Mouse (Mus musculus) limb, embryonic 15.5 days (tissue): ENCODE measurements around the gene Zfhx3. TPM values are rescaled to one million over a fixed set of nuclear protein-coding genes. Genes with fewer than 3 reads are reported as not detected.

Experiments used
- ATAC-seq: fragments of 200-750 bp; cut with Nextera tagmentation; 2 replicates; pipeline ENCODE4 v1.8.0; 2017; ENCODE audit warnings: low read depth, moderate TSS enrichment; ENCODE audit not compliant: insufficient number of reproducible peaks, low FRiP score, low TSS enrichment
- H3K27ac ChIP-seq: fragments of 300-500 bp; sonication (generic); 2 replicates; pipeline ENCODE4 v1.5.1; 2015; ENCODE audit warnings: moderate library complexity, mild to moderate bottlenecking, inconsistent platforms
- H3K27me3 ChIP-seq: fragments of 300-500 bp; sonication (generic); 2 replicates; pipeline ENCODE4 v1.6.1; 2015; ENCODE audit warnings: inconsistent platforms
- H3K36me3 ChIP-seq: fragments of 300-500 bp; sonication (generic); 2 replicates; pipeline ENCODE4 v1.6.1; 2015; ENCODE audit warnings: inconsistent platforms
- H3K4me1 ChIP-seq: fragments of 300-500 bp; sonication (generic); 2 replicates; pipeline ENCODE4 v1.6.1; 2015; ENCODE audit warnings: inconsistent platforms
- H3K4me2 ChIP-seq: fragments of 300-500 bp; sonication (generic); 2 replicates; pipeline ENCODE4 v1.6.1; 2015; ENCODE audit warnings: mild to moderate bottlenecking, inconsistent platforms
- H3K4me3 ChIP-seq: fragments of 300-500 bp; sonication (generic); 2 replicates; pipeline ENCODE4 v1.5.1; 2015; ENCODE audit warnings: mild to moderate bottlenecking, inconsistent platforms
- H3K9ac ChIP-seq: fragments of 300-500 bp; sonication (generic); 2 replicates; pipeline ENCODE4 v1.6.1; 2015; ENCODE audit warnings: inconsistent platforms
- H3K9me3 ChIP-seq: fragments of 300-500 bp; sonication (generic); 2 replicates; pipeline ENCODE4 v1.6.1; 2016; ENCODE audit warnings: inconsistent platforms
- WGBS: fragments of 180-500 bp; shearing (Covaris S2); methylation state at CpG from one replicate; pipeline ENCODE4 v1.1.7; 2015; 5-methylcytosine and 5-hydroxymethylcytosine counted together
- polyA plus RNA-seq: library from polyadenylated mRNA; unstranded; fragments of >200 nt; fragmentation: Nextera tagmentation; extraction: Ambion mirVana; gene quantifications from 2 replicates; pipeline ENCODE4 v1.2.1, GENCODE M21; 2015

Zfhx3 gene
- polyA plus RNA-seq, 1 experiment from 2014 or later, result 19.3 TPM

GRCm38 (mm10) chr8:108592990-108593589, 650.6 kb downstream of the Zfhx3 start:
- Histone ChIP-seq H3K9me3 (no peaks in the 10 kb centered on the region), H3K27ac (peak overlapping the region; percentile 65), H3K4me2 (no peak overlapping the region), H3K4me1 (peaks cover 34% of the 10 kb centered on the region), H3K27me3 (no peaks in the 10 kb centered on the region), H3K4me3 (no peak overlapping the region), H3K36me3 (no peaks in the 10 kb centered on the region), H3K9ac (no peak overlapping the region)
- 44% methylated on average over 13 of the region's 13 CpGs for WGBS
- ATAC-seq, result no peak

GRCm38 (mm10) chr8:108593891-108594290, 651.4 kb downstream of the Zfhx3 start:
- H3K27me3 ChIP-seq, result no peaks in the 10 kb centered on the region
- H3K27ac ChIP-seq, result peak overlapping the region; percentile 81
- peaks cover 40% of the 10 kb centered on the region for H3K4me1 ChIP-seq
- H3K4me2 ChIP-seq, result 0 out of 2 replicates have a peak overlapping the region, but pooled peaks have one; percentile 12
- H3K36me3 ChIP-seq, result no peaks in the 10 kb centered on the region
- H3K9ac ChIP-seq, result no peak overlapping the region
- no peaks in the 10 kb centered on the region for H3K9me3 ChIP-seq
- ATAC-seq, result peak; percentile 65; the same call in 1 of the 2 replicates
- 17% methylated on average over 9 of the region's 9 CpGs for WGBS
- no peak overlapping the region for H3K4me3 ChIP-seq

- Histone ChIP-seq H3K9ac (no peak overlapping the region), H3K27ac (peak overlapping the region; percentile 81), H3K9me3 (no peaks in the 10 kb centered on the region), H3K27me3 (no peaks in the 10 kb centered on the region), H3K4me1 (peaks cover 40% of the 10 kb centered on the region), H3K36me3 (no peaks in the 10 kb centered on the region), H3K4me3 (no peak overlapping the region), H3K4me2 (0 out of 2 replicates have a peak overlapping the region, but pooled peaks have one; percentile 12)
- 32% methylated on average over 9 of the region's 9 CpGs for WGBS
- no peak for ATAC-seq
These were observed 652.1 kb downstream of the Zfhx3 start for GRCm38 (mm10) chr8:108594361-108595060.

- no peak for ATAC-seq
- Histone ChIP-seq H3K27me3 (no peaks in the 10 kb centered on the region), H3K4me2 (no peak overlapping the region), H3K9me3 (no peaks in the 10 kb centered on the region), H3K4me1 (peaks cover 40% of the 10 kb centered on the region), H3K36me3 (no peaks in the 10 kb centered on the region), H3K9ac (no peak overlapping the region), H3K27ac (peak overlapping the region; percentile 81), H3K4me3 (no peak overlapping the region)
- WGBS, result 51% methylated on average over 9 of the region's 9 CpGs
These were observed 652.6 kb downstream of the Zfhx3 start for GRCm38 (mm10) chr8:108595061-108595419.

GRCm38 (mm10) chr8:108595721-108596495, 653.5 kb downstream of the Zfhx3 start:
- H3K4me3 ChIP-seq, result no peak overlapping the region
- no peaks in the 10 kb centered on the region for H3K9me3 ChIP-seq
- no peak overlapping the region for H3K27ac ChIP-seq
- ATAC-seq, result no peak
- H3K27me3 ChIP-seq, result no peaks in the 10 kb centered on the region
- peaks cover 40% of the 10 kb centered on the region for H3K4me1 ChIP-seq
- no peak overlapping the region for H3K9ac ChIP-seq
- WGBS, result 68% methylated on average over 19 of the region's 19 CpGs
- H3K4me2 ChIP-seq, result no peak overlapping the region
- H3K36me3 ChIP-seq, result no peaks in the 10 kb centered on the region

- WGBS, result 19% methylated on average over 8 of the region's 8 CpGs
- H3K9ac ChIP-seq, result no peak overlapping the region
- no peaks in the 10 kb centered on the region for H3K36me3 ChIP-seq
- no peaks in the 10 kb centered on the region for H3K27me3 ChIP-seq
- ATAC-seq, result no peak
- no peak overlapping the region for H3K4me3 ChIP-seq
- peaks cover 24% of the 10 kb centered on the region for H3K4me1 ChIP-seq
- H3K9me3 ChIP-seq, result no peaks in the 10 kb centered on the region
- no peak overlapping the region; the same call in 1 of the 2 replicates for H3K4me2 ChIP-seq
- H3K27ac ChIP-seq, result 0 out of 2 replicates have a peak overlapping the region, but pooled peaks have one; percentile 29
These were observed 656.6 kb downstream of the Zfhx3 start for GRCm38 (mm10) chr8:108599003-108599402.

- Histone ChIP-seq H3K27ac (peak overlapping the region; percentile 28; the same call in 1 of the 2 replicates), H3K9me3 (no peaks in the 10 kb centered on the region), H3K9ac (no peak overlapping the region), H3K4me2 (no peak overlapping the region), H3K4me1 (peaks cover 19% of the 10 kb centered on the region), H3K36me3 (no peaks in the 10 kb centered on the region), H3K4me3 (no peak overlapping the region), H3K27me3 (no peaks in the 10 kb centered on the region)
- 77% methylated on average over 6 of the region's 6 CpGs for WGBS
- no peak for ATAC-seq
These were observed 657.1 kb downstream of the Zfhx3 start for GRCm38 (mm10) chr8:108599558-108599957.

- Histone ChIP-seq H3K4me2 (no peak overlapping the region), H3K4me3 (no peak overlapping the region), H3K4me1 (peaks cover 7% of the 10 kb centered on the region; the same call in 1 of the 2 replicates), H3K36me3 (no peaks in the 10 kb centered on the region), H3K27me3 (no peaks in the 10 kb centered on the region), H3K9ac (no peak overlapping the region), H3K9me3 (no peaks in the 10 kb centered on the region), H3K27ac (no peak overlapping the region)
- 54% methylated on average over 5 of the region's 5 CpGs for WGBS
- no peak for ATAC-seq
These were observed 666.2 kb downstream of the Zfhx3 start for GRCm38 (mm10) chr8:108608678-108609077.

GRCm38 (mm10) chr8:108609114-108609513, 666.7 kb downstream of the Zfhx3 start:
- ATAC-seq, result no peak
- Histone ChIP-seq H3K4me2 (no peak overlapping the region), H3K9ac (no peak overlapping the region), H3K36me3 (no peaks in the 10 kb centered on the region), H3K27me3 (no peaks in the 10 kb centered on the region), H3K4me1 (peaks cover 7% of the 10 kb centered on the region; the same call in 1 of the 2 replicates), H3K9me3 (no peaks in the 10 kb centered on the region), H3K4me3 (no peak overlapping the region), H3K27ac (no peak overlapping the region)
- 48% methylated on average over 5 of the region's 5 CpGs for WGBS

- WGBS, result 88% methylated on average over 9 of the region's 9 CpGs
- Histone ChIP-seq H3K4me2 (no peak overlapping the region), H3K4me3 (no peak overlapping the region), H3K4me1 (peaks cover 7% of the 10 kb centered on the region; the same call in 1 of the 2 replicates), H3K9me3 (no peaks in the 10 kb centered on the region), H3K27me3 (no peaks in the 10 kb centered on the region), H3K36me3 (no peaks in the 10 kb centered on the region), H3K9ac (no peak overlapping the region), H3K27ac (no peak overlapping the region)
- ATAC-seq, result no peak
These were observed 668.8 kb downstream of the Zfhx3 start for GRCm38 (mm10) chr8:108611141-108611674.

- Histone ChIP-seq H3K9ac (no peak overlapping the region), H3K4me1 (peaks cover 7% of the 10 kb centered on the region; the same call in 1 of the 2 replicates), H3K27ac (no peak overlapping the region), H3K4me3 (no peak overlapping the region), H3K9me3 (no peaks in the 10 kb centered on the region), H3K27me3 (no peaks in the 10 kb centered on the region), H3K36me3 (no peaks in the 10 kb centered on the region), H3K4me2 (no peak overlapping the region)
- WGBS, result 65% methylated on average over 11 of the region's 11 CpGs
- ATAC-seq, result no peak
These were observed 669.5 kb downstream of the Zfhx3 start for GRCm38 (mm10) chr8:108611792-108612413.
